Mouse (Mus musculus) CD4-positive, CD25-positive, alpha-beta regulatory T cell, adult 4 months (primary cell): ENCODE measurements around the gene Inpp5a. TPM values are rescaled to one million over a fixed set of nuclear protein-coding genes. Genes with fewer than 3 reads are reported as not detected.

Source experiments
- ATAC-seq: one replicate; pipeline ENCODE4 v1.8.0; 2017
- polyA plus RNA-seq, 2 experiments: library from polyadenylated mRNA; unstranded; fragments of 100-300 nt; shearing (Covaris generic); gene quantifications; one replicate each; pipeline ENCODE4 v1.2.1; 2017

Inpp5a gene
- polyA plus RNA-seq, 2 experiments from 2014 or later: 8.8 to 11.7 TPM

GRCm38 (mm10) chr7:139479626-139480025, 90.7 kb downstream of the Inpp5a start:
- no peak for ATAC-seq

DNA sequence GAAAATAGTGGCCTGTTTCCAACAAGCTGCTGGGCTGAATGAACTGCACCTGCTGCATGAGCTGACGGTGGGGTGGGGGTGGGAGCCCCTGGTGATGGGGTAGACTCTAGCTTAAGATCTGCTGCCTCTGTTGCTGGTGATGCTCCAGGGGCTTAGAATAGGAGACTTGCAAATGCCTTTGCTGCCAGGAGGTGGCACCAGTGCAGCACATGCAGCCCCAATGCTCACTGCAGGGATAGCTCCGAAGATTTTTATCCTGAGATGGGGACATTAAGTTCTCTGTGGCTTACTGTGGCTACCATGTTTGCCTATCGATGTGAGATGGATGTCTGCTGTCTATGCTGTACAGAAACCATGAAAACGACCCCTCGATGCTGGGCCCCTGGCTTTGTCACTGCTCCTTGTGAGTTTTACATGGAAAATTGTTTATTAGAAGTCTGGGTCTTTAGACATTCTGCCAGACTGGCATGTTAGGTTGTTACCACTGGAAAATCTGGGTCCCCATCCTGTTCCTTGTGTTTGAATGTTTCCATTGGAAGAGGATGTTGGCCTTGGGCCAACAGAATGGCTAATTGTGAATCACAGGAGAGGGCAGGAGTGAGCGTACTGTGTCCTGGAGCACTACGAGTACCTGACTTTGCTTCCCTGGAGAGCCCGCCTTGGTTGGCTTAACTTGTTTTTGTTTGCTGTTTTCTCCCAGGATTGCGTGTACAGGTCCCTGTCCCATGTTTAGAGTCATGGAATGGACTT, 95.5 kb downstream of the Inpp5a start:
- no peak for ATAC-seq

DNA sequence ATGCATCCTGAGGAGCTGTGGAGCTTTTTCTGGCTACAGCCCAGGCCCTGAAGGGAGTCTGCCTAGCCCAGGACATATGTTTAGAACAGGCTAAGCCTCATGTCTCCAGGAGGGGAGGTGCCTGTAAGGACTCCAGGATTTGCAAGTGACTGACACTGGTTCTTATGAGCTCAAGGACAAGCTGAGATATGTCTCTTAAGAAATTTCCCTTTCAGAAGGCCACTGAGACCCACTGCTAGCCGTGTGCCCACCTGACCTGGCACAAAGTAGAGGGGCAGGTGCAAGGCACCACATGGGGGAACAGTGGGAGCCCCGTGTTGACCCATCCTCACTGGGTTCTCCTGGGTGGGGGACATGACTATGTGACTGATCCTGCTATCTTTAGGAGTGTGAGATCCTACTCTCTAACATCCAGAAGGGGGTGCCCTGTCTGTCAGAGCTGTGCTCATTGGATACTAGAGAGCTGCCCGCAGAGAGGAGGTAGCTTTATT, 100.9 kb downstream of the Inpp5a start:
- no peak for ATAC-seq

GRCm38 (mm10) chr7:139492351-139492750, 103.4 kb downstream of the Inpp5a start:
- no peak for ATAC-seq

GRCm38 (mm10) chr7:139492946-139493345, 104.0 kb downstream of the Inpp5a start:
- ATAC-seq: no peak

DNA sequence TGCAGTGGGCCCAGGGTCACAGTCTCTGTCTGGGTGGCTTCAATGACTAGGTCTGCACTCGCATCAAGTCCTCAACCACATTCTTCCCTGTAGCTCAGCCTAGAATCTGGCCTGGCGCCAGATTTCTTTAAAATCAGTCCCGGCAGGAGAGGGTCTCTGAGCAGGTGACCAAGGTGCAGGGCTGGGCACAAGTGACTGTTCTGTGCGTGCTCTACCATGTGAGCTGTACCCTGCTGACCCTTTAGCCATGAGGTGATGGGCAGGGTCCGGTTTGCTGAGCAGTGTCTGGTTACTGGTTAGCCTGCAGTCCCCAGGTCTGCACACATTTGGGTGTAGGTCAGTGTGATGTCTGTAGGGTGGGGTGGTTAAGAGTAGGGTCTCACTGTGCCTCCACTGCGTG, 106.9 kb downstream of the Inpp5a start:
- no peak for ATAC-seq

DNA sequence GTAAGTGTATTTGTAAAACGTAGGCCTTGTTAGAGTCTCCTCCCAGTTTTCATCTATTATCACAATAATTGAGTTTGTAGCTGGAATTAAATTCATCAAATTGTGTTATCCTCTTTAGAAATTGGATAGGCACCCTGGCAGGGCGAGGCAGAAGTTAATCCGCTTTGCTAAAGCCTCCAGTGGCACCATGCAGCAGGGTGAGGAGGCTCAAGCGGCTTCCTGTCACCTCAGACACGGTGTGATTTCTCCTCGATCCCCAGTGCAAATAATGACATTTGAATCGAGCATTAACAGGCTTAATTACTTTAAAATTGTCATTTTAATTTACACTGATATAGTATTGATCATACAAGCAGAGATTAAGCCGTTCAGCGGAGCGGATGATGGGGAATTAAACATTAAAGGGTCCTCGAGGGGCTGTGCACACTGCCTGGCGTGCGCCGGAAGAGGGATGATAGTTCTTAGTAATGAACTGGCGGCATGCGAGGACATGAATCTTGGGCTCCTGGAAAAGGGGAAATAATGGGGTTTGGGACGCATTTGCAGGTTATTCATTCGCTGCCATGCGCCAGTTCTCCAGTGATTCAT, 109.2 kb downstream of the Inpp5a start:
- no peak for ATAC-seq

DNA sequence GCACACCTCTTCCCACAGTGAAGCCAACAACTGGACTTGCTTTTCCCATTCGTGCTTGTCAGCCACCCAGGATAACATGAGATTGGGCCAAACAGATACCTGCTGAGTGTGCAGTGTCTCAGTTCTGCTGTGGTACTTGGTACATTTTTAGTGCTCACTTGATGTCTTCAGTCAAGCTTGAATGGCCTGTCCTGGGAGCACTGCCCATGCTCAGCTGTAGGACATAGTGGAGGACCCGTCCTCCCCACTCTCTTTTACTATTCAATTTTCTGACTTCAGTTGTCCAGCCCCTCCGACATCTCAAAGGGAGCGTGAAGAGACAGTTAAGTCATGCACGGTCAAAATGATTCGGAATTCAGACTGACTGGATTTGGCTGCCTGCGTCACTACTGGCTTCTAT, 115.2 kb downstream of the Inpp5a start:
- ATAC-seq: no peak

DNA sequence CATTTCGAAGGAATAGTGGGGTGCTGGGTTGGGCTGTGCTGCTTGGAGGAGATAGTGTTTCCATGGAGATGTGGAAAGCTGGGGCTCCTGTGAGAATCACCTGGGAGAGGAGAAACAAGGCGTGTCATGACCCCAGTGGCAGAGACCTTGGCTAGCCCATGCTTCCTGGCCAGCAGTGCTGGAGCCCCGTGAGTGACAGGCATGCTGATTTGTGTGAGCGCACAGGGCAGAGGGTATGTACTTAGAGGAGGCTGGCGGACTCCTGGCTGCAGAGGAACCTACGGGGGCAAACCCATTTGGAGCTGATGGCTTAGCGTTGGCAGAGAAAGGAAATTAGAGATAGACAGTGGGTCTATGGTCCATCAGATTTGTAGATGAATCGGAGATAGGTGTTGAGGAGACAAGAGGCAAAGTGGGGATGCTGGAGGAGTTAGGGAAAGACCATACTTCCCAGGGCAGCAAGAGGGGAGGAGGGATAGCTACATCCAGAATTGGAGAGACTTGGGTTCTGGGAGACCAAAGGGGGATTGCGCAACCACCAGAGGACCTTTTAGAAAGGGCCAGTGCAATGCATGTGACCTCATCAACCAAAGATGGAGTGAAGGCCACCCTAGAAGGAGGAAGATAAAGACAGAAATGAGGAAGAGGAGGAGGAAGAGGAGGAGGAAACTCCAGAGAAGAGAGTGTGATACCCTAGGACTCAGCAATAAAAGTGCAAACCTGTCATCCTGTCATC, 117.9 kb downstream of the Inpp5a start:
- no peak for ATAC-seq

- ATAC-seq: no peak
These were observed 120.0 kb downstream of the Inpp5a start for GRCm38 (mm10) chr7:139508938-139509337.

GRCm38 (mm10) chr7:139515959-139516660, 127.2 kb downstream of the Inpp5a start:
- ATAC-seq: no peak

DNA sequence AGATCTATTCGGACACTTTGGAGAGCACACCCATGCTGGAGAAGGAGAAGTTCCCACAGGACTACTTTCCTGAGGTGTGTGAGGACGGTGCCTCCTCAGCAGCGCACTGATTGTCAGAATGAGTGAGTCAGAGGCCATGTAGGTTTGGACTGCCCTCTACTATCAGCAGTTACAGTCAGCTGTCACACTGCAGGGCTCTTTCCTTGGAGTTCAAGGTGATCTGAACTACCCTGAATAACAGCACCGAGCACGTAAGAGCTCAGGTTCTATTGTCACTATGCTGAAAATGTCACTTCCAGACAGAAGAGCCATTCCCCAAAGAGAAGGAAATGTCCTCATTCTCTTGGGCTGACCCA, 127.7 kb downstream of the Inpp5a start:
- ATAC-seq: no peak

DNA sequence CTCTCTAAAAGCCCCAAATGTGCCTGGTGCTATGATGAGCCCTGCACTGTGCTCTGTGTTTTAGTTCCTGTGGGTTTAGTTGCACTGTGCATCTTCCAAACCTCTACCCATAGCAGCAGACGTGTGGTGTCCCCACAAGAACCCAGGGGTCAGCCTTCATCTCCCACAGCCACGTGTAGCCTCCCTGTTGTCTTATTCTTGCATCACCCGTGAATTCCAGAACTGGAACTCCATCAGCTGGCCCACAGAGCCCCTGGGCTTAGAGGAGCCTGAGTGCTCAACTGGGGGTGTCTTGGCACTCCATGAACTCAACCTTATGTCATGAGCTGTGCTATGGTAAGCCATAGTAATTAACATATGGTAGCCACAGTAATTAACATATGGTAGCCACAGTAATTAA, 129.4 kb downstream of the Inpp5a start:
- ATAC-seq: no peak

GRCm38 (mm10) chr7:139528309-139529076, 139.6 kb downstream of the Inpp5a start:
- no peak for ATAC-seq

GRCm38 (mm10) chr7:139529208-139529607, 140.3 kb downstream of the Inpp5a start:
- no peak for ATAC-seq

DNA sequence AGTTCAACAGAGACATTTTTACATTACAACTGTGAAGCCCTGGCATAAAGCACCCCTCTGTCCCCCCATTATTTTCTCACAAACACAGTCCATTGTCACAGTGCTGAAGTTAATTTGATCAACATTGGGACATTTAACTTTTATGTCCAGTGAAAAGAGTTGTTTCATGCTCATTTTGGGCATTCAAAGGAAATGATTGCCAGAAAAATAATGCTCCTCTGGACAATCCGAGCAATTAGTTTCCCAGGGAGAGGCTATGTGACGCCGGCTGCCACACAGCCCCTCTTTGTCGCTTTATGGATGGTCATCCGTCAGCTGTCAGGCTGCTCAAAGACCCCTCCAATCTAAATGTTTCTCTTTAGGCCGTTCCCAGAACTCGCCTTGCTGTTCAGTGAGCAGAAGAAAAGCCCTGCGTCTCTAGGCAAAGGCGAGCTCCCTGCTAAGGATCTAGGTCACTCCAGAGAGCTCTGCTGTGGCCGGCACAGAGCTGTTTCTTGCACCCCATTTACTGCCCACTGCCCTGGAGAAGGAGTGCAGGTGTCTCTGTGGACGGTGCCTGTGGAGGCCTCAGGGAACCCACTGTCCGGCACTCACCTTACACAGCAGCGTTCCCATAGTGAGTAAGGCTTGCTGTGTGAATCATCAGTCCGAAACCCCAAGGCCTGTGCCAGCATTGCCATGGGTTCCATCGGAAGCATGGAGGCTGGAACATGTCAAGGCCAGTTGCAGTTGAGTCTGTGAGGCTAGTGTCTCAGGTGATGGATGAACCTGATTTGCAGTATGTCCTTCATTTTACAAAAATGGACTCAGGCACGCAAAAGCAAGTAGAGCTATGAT, 141.9 kb downstream of the Inpp5a start:
- no peak for ATAC-seq

- ATAC-seq: no peak
These were observed 142.5 kb downstream of the Inpp5a start for GRCm38 (mm10) chr7:139531428-139531801.

DNA sequence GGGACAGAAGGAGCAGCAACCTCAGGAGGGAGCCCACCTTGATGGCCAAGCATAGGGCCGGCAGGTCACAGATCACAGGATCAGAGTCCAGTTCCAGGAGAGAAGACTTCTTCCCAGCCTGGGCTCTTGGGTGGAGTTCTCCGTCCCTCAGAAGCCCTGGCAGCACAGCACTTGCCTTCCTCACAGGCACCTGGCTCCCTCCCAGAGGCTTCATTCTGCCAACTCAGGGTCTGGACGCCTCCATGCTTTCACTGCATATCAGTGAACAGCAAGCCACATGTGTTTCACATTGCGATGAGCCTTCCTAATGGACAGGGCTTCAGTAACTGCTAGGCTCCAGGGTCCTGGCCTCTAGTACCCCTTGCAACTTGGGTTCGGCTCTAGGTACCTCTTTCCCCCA, 147.4 kb downstream of the Inpp5a start:
- no peak for ATAC-seq

GRCm38 (mm10) chr7:139536831-139537230, 147.9 kb downstream of the Inpp5a start:
- ATAC-seq: no peak

GRCm38 (mm10) chr7:139537831-139538230, 148.9 kb downstream of the Inpp5a start:
- no peak for ATAC-seq

- no peak for ATAC-seq
These were observed 149.6 kb downstream of the Inpp5a start for GRCm38 (mm10) chr7:139538541-139538940.
